Mouse (Mus musculus) spleen, postnatal 36 days (tissue): ENCODE results near the gene Mob1b.

ENCODE experiments used
- DNase-seq, 2 experiments: peaks; one replicate each; pipeline ENCODE4 v3.0.0; 2022; ENCODE audit warnings: low spot score in 2 of 2, mixed read lengths in 1 of 2

Gene Mob1b

DNA sequence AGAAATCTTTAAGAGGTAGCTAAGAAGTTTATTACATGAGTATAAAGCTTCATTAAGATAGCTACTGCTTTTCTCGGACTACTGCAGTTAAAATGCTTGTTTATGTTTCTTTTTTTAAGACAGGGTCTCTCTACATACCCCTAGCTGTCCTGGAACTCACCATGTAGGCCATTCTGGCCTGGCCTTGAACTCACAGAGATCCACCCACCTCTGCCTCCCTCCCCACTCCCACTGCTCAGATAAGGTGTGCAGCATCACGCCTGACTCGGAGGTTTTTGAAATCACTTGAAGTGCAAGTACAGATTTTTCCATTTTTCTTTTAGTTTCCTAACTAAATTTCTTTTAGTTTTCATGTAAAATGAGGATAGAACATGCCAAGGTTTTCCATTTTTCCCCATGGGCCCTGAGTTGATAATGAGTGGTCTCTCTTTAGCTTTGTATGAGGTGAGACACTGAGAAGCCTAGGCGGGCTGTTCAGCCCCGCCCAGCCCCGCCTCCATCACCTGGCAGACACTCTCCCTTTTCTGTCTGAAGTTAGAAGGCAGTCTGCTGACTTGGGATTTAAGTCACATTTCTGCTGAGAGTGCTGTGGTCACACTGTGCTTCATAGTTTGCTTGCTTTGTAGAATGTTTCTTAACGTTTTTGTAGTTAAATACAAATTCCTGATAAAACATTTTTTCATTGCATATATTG is 61.6 kb downstream of the Mob1b start:
- DNase-seq = no peak

GRCm38 (mm10) chr5:88785059-88785458 is 64.4 kb downstream of the Mob1b start:
- no peak for DNase-seq

- DNase-seq = no peak
Measured at GRCm38 (mm10) chr5:88790675-88791074, 70.0 kb downstream of the Mob1b start.

DNA sequence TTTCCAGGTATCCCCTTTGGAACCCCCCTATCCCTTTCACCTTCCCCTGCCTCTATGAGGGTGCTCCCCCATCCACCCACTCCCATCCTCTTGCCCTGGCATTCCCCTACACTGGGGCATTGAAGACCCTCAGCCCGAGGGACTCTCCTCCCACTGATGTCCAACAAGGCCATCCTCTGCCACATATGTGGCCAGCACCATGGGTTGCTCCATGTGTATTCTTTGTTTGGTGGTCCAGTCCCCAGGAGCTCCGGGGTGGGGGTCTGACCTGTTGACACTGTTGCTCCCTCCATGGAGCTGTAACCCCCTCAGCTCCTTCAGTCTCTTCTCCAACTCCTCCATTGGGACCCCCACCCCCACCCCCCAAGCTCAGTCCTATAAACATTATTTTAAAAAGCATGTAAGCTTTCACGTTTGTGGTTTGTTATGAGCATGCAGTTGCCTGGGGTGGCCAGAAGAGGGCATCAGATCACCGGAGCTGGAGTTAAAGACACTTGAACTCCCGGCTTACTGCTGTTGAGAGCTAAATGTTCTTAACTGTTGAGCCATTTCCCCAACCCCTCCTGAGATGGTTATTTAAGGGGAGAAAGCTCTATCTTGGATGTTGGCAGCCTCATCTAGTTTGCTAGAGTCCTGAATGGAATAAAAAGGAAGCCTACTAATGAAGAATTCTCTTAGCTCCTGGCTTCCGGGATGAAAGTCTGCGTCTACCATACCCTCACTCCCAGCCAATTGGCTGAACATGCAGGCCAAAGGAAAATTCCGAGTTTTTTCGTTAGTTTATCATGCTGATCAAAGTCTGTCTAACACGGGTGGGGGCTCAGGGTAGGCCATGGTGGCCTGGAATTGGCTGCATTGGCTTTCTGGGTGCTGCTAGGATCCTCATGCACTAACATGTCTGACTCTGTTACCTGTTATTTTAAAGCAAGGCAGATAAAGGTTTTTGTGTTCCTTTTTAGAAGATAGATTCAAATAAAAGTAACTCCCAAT is 70.9 kb downstream of the Mob1b start:
- peak; percentile 10 to 11 for DNase-seq

DNA sequence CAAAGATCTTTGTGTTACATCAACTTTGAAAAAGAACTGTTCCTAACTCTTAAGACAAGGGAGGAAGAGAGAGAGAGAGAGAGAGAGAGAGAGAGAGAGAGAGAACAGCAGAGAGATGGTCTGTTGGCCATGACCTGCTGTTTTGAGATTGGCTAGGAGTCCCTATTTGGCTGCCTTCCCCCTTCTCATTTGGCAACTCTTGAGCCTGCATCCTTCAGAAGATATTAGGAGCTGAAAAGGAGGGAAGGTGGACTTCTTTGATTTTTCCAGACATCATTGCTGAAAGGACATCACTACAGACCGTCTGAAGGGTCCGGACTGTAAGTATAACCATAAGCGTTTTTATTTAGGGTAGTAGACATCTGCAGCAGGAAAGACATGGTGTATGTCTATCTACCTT is 73.0 kb downstream of the Mob1b start:
- DNase-seq = no peak

- no peak for DNase-seq
Measured at GRCm38 (mm10) chr5:88795910-88796584, 75.4 kb downstream of the Mob1b start.

DNA sequence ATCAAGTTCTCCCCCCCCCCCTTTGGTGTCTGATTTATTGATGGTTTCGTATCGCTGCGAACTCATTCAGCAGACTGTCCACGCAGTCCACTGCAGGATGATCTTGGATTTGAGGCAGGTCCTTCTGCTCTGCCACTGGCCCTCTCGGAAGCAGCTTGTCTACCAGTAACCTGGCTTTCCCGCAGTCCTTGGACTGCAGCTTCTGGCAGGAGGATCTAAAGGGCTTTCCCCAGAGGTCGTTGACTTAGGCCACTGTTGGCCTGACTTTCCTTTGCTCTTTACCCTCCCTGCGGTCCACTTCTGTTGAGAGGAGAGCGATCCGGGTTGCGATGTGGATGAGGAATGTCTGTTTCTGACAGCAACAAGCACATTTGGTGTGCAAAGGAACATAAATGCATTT is 75.9 kb downstream of the Mob1b start:
- no peak for DNase-seq

DNA sequence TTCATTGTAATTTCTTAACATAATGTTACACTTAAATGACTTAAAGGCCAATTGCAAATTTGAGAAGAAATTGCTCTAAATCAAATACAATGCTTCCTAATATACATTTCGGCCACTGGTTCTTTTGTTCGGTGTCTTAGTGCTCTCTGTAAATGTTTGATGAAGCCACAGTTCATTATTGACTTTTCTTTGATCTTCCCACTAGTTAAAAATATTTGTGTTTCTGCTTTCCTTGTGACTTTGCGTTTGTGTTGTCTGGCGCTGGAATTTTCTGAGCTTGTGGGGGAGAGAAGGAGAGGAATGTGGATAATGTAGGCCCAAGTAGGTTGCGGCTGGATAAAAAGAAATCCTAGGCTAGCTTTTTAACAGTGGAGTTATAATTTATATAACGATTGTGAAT is 76.5 kb downstream of the Mob1b start:
- no peak for DNase-seq

- no peak for DNase-seq
Measured at GRCm38 (mm10) chr5:88805616-88806015, 85.0 kb downstream of the Mob1b start.

DNA sequence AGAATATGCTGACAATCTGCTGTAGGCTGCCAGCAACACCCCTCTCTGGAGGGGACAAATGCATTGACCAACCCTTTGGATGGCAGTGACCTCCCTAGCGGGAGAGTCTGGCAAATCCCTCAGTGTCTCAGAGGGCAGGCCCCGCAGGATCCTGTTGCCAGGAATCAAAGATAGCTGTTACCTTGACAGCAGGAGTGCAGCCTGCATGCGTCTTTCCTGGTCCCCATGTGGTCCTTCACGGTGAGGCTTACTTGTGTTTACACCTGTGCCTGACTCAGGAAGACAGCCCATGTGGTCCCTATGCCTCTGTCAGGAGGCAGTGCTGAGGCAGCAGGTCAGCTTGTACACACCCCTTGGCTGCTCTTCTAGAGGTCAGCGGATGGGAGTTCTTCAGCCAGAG is 85.6 kb downstream of the Mob1b start:
- DNase-seq = no peak

GRCm38 (mm10) chr5:88807342-88807741 is 86.7 kb downstream of the Mob1b start:
- no peak for DNase-seq

GRCm38 (mm10) chr5:88813188-88813587 is 92.5 kb downstream of the Mob1b start:
- DNase-seq = no peak
